Mouse (Mus musculus): ENCODE data around the gene Nradd. TPM values are rescaled to one million over a fixed set of nuclear protein-coding genes. Genes with fewer than 3 reads are reported as not detected.

Gene Nradd
- total RNA-seq (2021), result 1 to 10 TPM; 2.2 to 2.9 TPM
- long read RNA-seq, experiment 1, partial matches to known transcripts, result 0 of 1 reads
- long read RNA-seq, experiment 1, other reads (novel, unspliced or antisense), result 1 of 1 reads
- long read RNA-seq, experiment 2, result 0 reads

DNA sequence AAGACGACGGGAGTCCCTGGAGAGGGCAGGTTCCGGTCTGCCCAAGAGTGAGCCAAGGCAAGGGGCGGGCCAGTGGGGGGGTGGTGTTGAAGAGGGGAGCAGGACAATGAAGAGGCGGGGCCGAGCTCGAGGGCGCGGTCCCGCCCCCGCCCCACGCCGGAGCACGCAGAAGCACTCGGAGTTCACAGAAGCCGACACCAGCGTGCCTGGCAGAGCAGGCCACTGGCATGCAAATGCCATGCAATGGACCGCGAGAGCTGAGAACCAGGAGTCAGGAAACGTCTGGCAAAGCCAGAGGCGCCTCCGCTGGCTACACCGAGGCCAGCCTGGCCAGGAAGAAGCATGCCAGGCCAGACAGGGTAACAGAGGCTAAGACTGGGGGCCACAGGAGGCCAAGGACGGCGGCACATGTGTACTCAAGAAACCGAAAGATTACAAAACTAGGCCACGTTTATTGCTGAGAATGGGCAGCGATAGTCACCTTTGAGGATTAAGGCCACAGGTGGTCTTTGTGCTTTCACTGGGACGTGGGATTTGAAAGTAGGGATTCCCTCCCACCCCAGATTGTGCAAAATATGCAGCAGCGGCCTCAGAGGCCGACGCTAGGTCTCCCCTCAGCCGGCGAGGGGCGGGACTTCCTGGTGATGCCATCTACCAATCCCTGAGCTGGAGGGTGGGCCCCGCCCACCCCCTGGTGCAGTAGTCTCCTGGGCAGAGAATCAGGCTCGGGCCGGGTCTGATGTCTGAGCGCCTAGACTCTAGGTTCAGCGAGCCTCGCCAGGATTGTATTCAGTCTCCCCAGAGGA lies at the start of gene Nradd:
Gene Nradd (minus strand): TSS at position 92 of the 806 bp plus-strand sequence.
- DNase-seq (ENCODE audit: low spot score in 2 of 2), result peak; percentile 77 to 85

DNA sequence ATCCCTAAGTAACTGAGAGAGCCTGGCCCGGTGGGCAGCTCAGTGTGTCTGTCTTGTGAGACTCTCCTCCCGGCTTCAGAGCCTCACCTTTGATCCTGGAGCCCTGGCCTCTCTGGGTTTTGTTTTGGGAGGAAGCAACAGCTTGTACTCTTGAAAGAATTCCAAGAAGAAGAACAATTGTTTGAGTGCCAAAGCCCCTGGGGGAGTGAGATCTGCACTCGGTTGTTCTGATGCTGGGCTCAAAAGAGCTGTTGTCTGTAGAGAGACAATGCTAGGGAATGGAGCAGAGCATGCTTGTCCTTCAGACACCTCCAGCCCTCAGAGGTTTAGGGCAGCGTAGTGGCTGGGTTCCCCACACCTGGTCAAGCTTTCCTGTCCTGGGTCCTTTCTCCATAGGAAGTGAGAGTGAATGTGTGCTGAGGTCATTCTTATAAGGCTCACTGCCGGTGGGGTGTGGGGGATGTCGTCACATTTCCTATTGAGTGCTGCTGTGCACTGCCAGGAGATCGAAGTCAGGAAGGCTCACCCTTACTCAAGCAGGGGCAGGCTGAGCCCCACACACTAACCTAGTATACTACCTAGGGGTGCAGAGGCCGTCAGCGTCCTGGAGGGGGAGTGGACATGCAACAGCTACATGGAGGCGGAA lies 49.0 kb upstream of the Nradd start:
- no peak for DNase-seq (ENCODE audit: low spot score in 2 of 2)

DNA sequence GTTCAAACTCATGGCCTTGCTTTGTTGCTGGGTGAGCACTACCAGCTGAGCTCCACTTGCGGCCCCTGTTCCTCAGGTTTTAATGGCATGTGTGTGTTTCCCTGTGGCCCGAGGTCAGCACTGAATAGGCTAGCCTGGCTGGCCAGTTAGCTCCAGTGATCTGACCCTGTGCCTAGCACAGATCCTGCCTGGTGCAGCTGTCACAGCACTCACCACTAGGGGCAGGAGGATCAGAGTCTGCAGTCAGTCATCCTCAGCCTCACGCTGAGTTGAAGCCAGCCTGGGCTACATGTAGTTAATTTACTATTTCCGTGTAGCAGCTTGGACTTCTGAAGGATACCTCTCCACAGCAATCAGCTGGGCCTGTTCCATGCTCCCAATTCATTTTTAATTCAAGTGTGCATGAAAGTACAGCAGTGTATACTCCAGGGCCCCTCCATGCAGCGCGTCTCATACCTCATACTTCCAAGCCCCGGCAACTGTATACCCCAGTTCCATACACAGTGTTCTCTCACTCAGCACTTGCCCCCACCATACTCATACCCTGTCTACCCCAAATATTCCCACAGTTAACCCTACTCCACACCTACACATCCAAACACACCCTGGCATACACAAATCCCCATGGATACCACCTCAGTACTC lies 48.3 kb upstream of the Nradd start:
- DNase-seq (ENCODE audit: low spot score in 2 of 2), result peak in 1 of 2 experiments; percentile 48

DNA sequence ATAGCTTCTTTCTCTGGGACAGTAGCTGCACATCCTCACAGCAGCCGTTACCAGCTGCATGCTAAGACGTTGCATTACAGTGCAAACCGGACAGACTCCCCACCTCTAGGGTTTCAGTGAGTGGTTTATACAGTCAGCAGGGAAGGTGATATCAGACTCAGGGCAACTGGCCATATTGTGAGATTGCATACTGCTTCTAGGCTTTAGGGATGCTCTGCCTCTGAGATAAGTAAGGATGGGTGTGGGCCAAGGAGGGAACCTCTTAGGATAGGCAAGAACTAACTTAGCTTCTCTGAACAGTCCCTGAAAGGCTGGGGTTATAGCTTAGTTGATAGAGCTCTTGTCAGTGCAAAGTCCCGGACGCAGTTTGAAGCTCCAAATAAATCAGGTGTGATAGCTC lies 45.5 kb upstream of the Nradd start:
- no peak for DNase-seq (ENCODE audit: low spot score in 2 of 2)

DNA sequence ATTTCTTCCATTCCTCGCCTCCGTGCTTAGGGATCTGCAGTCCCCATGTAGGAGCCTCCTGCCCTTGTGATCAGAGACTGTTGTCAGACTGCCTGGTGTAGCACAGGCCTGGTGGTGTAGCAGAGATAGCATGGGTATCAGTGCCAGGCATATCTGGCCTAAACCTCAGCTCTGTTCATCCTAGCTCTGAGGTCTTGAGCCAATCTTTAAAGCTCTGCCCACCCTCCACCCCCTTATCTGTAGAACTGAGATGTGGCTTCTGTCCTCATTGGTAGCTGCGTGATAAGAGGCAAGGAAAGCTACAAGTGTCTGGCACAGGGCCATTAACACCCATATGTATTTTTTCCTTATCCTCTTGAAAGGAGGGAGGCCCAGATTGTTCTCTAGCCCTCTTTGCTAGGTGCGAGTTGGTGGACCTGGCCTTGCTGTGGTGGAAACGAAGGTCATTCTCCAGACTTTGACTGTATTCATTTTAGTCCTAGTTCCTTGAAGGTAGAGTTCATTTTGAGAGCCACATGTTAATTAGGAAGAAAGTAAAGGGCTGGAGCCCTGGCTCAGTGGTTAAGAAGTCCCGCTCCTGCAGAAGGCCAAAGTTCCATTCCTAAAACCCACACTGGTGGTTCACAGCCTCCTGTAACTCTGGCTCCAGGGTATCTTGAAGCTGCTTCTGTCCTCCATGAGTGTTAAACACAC lies 44.5 kb upstream of the Nradd start:
- DNase-seq (ENCODE audit: low spot score in 2 of 2), result no peak

DNA sequence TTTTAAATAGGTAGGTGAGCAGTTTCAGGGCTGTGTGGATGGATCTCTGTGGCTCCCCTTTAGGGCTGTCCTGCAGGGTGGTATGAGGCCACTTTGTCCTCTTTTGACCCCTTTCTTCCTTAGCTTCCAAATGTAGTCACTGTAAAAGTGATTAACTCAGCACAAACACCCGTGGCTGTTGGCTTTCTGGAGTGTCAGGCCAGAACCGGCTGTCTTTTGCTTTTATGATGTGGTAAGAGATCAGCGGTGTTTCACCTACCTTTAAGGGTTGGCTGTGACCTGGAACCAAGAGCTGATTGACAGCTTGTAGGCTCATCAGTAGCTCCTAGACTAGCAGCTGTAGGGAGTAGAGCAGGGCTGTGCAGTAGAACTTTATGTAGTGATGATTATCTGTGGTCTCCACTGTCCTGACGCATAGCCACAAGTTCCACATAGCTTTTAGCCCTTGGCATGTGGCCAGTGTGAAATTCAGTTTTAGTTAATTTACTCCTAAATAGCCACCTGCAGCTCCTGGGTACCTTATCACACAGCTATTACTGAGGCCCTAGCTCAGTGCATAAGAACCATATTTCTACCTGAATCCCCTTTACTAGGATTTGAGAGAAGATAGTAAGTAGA lies 43.1 kb upstream of the Nradd start:
- DNase-seq (ENCODE audit: low spot score in 2 of 2), result no peak

DNA sequence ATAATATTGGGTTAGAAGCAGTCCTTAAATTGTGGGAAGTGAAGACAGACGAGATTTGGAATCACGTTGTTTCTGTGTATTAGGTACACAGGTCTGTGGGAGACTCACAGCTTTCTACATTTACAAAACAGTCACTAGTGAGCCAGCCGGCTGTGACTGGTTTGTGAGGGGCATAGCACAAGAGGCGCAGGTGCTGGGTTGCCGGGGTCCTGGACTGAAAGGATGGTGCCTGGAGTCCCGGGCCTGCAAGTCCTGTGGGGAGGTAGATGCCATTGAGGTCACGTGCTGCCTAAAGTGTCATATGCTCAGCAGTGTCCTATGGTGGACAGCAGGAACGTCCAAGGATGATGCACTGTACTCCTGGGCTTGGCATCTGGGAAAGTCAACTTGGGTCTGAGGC lies 42.1 kb upstream of the Nradd start:
- DNase-seq (ENCODE audit: low spot score in 2 of 2), result no peak

DNA sequence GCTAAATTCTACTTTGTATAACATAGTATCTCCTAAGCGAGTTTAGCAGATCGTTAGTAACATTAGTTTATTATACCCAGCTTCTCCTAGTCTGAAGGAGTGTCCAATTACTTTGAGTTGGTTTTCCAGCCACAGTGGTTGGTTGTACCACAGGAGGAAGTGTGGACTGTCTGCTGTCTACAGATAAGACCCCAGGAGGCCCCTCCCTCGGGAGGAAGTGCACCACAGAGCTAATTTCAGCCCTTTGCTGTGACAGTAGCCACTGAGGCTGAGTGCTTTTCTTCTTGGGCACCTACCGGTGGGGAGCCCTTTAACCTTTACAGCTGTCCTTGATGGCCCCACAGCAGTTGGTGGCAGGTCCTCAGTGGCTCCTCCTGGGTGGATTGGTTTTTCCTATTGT lies 41.7 kb upstream of the Nradd start:
- no peak for DNase-seq (ENCODE audit: low spot score in 2 of 2)

DNA sequence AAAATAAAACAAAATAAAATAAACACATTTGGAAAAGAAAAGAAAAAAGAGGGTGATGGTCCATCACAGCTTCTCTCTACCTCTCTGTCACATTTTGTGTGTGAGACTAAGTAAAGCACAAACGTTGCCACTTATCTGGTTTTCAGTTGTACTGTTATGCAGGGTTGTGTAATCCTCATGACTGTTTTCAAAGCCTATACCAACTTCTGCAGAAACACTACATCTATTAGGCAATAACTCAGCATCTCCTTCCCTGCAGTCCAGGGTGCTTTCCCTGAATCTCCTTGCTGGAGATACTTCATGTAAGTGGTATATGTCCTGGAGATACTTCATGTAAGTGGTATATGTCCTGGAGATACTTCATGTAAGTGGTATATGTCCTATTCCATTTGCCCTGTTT lies 38.6 kb upstream of the Nradd start:
- no peak for DNase-seq (ENCODE audit: low spot score in 2 of 2)

DNA sequence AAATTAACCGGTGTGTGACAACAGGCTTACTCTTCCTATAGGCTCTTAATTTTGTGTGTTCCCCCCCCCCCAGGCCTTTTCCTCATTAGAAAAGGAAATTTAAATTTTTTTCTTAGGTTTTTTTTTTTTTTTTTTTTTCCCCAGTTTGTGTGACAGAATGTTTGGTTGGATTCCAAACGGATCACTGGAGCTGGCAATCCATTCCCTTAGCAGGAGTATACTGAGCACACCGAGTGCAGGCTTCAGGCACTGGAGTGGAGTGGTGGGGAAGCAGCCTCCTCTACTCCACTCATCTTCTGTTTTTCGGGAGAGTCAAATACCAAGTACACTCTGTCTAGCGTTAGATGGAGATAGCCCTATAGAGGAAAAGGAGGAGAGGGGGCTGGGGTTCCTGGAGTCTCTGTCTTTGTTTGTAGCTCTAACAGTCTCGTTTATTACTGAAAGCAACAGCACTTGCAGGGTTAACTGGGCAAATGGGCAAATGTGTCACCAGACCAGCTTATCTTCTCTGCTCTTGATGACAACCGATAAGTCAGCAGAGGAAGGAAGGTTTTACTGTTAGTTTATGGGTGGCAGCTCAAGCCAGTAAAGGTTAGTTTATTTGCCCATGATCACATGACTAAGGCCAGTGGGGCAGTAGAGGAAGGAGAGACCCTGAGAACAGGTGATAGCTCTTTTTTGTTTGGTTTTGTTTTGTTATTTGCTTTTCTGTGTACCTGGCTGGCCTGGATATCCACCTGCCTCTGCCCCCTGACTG lies 36.8 kb upstream of the Nradd start:
- no peak for DNase-seq (ENCODE audit: low spot score in 2 of 2)

DNA sequence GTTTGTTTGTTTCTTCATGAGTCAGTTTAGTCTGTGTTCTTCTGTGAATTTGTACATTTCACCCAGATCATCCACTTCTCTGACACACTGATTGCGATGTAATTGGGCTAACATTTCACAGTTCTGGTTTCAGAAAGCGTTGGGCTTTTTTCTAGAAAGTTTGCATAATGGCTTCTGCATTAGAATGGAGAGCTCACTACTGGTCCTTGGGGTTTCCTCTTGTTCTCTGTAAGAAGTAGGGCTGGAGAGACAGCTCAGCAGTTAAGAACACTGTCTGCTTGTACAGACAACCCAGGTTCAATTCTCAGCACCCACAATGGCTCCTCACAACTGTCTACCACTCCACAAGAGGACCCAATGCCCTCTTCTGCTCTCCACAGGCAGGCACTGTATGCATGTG lies 36.0 kb upstream of the Nradd start:
- DNase-seq (ENCODE audit: low spot score in 2 of 2), result no peak

DNA sequence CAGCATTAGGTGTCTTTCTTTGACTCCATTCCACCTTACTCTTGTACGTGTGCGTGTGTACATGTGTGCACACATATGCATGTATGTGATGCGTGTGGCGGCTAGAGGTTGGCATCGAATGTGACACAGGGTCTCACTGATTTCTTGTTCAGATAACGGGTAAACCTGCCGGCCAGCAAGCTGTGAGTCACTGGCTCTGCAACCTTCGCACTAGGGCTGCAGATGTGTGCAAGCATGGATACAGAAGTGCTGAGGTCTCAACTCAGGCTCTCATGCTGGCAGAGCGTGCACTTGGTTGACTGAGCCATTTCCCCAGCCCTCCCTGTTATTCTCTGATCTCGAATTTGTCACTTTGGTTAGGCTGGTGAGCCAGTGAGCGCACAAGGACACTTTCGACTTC lies 35.3 kb upstream of the Nradd start:
- no peak for DNase-seq (ENCODE audit: low spot score in 2 of 2)

DNA sequence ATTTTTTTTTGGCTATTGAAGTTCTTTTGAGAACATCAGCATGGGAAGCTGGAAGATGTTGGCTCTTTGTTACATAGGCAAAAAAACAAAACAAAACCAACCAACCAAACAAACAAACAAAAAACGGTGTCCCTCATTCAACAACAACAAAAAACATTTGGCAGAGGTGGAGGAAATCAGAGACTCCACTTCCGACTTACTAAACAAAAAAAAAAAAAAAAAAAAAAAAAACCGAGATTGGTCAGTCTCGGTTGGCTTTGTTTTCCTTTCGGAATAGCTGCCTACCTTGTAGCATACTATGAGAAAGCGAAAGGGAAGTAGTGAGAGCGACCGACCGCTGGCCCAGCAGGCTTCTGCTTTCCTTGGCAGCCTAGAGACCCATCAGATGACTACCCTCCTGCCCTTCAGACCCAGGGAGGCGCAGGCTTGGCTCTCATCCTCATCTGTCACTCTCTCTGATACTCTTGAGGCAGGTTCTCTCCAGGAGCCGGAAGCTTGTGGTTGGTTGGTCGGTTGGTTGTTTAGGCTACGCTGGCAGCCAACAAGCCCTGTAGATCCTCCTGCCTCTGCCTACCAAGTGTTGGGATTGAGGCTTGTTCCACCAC lies 33.3 kb upstream of the Nradd start:
- DNase-seq (ENCODE audit: low spot score in 2 of 2), result no peak

DNA sequence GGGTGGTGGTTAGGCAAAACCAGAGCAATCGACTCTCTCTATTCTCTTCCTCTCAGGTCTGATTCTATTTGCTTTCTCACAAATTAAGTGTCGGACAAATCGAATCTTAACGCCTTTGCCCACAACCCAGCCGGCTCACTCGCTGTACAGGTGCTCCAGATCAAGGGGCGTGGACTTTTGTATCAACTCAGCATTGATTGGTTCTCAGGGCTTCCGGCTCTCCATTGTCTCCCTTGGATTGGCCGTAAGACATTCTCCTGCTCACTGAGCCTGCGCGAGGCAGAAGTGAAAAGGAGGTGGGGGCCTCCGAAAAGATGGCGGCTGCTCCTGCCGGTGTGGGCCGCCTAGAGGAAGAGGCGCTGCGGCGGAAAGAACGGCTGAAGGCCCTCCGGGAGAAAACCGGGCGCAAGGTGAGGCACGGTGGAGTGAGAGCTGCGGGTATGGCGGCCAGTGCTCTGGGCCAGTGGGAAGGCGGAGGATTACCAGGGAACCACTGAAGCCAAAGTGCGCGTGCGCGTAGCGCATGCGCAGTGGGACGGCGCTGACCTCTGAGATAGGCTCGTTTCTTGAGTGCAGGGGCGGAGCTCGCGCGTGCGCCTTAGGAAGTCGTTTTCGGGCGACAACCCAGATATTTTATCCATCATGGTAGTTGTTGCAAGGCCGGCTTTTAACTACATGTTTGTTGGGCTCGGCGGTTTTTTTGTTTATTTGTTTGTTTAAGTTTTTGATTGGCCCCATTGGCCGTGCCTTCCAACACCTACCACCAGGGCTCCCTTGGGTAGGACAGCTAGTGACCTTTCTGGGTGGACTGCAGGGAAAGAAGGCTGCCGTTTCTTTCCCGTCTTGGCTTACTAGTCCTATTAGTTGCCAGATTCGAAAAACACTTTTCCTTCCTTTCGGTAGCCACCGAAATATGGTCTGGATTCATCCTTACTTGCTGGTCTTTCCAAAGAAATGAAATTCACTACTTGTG lies 32.3 kb upstream of the Nradd start, which contains the start of gene Ccdc12:
Gene Ccdc12 (plus strand): TSS at position 255 of the 973 bp plus-strand sequence.
- peak; percentile 90 to 96 for DNase-seq (ENCODE audit: low spot score in 2 of 2)

DNA sequence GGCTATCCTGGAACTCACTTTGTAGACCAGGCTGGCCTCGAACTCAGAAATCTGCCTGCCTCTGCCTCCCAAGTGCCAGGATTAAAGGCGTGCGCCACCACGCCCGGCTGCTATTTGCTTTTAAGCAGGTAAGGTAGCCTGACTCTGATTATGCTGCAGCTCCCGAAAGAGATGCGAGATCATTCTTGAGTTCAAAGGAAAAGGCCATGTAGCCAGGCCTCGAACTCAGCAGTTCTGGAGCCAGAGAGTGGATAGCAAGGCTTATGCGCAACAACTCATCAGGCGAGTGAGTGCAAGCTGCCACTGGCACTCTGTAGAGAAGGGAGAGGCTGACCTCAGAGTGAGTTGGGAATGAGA lies 31.4 kb upstream of the Nradd start:
- no peak for DNase-seq (ENCODE audit: low spot score in 2 of 2)

DNA sequence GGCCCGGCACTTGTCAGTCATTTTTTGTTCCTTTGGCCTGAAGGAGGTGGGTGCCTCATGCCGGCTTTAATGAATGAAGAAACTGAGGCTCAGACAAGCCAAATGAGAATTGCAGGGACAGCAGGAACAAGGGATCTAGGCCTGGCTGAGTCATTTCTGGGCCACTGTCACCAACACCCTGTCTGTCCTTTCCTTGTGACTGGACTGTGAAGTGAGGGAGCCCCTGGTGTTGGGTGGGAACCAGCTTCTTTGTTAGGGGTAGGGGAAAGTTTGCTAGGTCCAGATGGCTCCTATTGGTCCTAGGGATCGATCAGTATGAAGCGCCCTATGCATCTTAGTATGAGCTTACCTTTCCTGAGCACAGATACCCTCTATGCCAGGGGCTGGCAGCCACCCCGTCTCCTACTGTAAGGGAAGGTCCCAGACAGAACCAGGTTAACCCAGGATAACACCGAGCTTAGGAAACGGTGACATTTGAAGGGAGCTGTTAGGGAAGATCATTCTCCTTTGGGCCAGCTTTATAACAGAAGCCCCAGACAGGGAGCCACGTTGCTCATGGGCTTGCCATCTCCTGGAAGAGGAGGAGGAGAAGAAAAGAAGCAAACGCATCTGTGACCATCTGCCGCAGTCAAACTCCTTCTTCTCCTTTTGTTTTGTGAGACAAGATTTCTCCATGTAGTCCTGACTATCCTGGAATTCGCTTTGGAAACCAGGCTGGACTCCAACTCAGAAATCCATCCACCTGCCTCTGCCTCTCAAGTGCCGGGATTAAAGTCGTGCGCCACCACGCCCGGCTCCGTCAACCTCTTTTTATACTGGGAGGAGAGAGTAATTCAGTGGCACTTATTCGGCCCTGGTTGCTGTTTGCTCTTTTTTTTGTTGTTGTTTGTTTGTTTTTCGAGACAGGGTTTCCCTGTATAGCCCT lies 30.7 kb upstream of the Nradd start:
- DNase-seq (ENCODE audit: low spot score in 2 of 2), result no peak

DNA sequence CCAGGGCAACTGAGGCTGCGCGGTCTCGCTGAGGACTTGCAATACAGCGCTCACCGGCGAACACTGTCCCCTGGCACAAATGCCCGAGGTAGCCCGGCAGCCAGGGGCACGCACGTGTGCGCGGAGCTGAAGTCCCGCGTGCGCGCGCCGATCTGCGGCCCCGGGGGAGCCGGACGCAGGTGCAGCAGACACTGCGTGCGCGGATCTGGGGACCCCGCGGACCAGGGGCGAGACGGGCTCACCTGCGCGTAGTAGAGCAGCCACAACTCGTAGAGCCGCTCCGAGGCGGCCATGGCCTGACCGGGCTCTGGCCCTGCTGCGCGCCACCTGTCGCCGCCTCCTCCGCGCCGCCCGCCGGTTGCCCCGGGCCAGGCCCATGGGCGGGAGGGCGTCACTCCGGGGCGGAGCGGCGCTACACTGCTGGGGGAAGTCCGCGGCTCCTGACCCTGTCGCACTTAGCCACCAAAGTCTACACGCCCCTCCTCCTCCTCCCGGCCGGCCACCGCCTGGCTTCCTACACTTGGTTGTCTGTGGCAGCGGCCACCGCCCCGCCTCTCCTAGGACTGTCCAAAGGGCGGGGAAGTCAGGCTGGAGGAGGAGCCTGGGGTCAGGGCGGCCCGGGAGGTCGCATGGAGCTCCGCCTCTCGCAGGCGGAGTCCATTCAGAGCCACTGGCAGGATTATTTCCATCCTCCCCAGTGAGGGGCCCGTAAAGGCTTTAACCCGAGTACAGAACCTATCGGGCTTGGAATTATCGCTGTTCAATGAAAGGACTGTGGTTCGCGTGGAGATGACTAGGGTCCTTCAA lies 29.6 kb upstream of the Nradd start, which contains the start of gene Nbeal2:
Gene Nbeal2 (minus strand): TSS at position 507 of the 807 bp plus-strand sequence.
- peak; percentile 63 to 74 for DNase-seq (ENCODE audit: low spot score in 2 of 2)
